Mouse (Mus musculus): ENCODE measurements at regions not wholly inside any gene's neighbourhood (a gene's known extent, or its start where the extent isn't known, plus 50 kb on each side); places are given as distances from the start of the nearest gene placed in this dataset.
A peak's percentile ranks its signal among the peaks of the same experiment; 100 is the strongest.

- Histone ChIP-seq H3K9ac (ENCODE audit: control insufficient read depth, low read depth, low read length, poor library complexity, severe bottlenecking) (no peak overlapping the region), H3K4me3 (ENCODE audit: control insufficient read depth in 1 of 2, insufficient read depth in 1 of 2, low read depth in 2 of 2, low read length in 2 of 2) (peak overlapping the region in 1 of 2 experiments; percentile 35; a peak in 2 of 4 replicates), H3K4me1 (ENCODE audit: control insufficient read depth in 1 of 2, insufficient read depth in 2 of 2, low read length in 2 of 2) (no peaks in the 10 kb centered on the region), H3K36me3 (ENCODE audit: control insufficient read depth in 1 of 2, insufficient read depth in 2 of 2, low read length in 2 of 2) (no peaks in the 10 kb centered on the region), H3K27ac (ENCODE audit: control insufficient read depth, low read depth, low read length) (no peak overlapping the region), H3K79me2 (ENCODE audit: control insufficient read depth, insufficient read depth, low read length, poor library complexity) (no peaks in the 10 kb centered on the region), H3K27me3 (ENCODE audit: control insufficient read depth in 1 of 2, insufficient read depth in 2 of 2, low read length in 2 of 2) (no peaks in the 10 kb centered on the region), H3K9me3 (replicated peaks; ENCODE audit: insufficient read depth, low read length) (no peaks in the 10 kb centered on the region)
- DNase-seq (ENCODE audit: low read depth, low spot score): peak; percentile 71
- TF ChIP-seq SMC3 (IDR thresholded peaks at IDR 0.05; ENCODE audit: low read depth, low read length) (peak; percentile 89), ZC3H11A (IDR thresholded peaks at IDR 0.05; ENCODE audit: low read depth, low read length) (peak; percentile 90), BHLHE40 (IDR thresholded peaks at IDR 0.05; ENCODE audit: borderline replicate concordance, low read depth, low read length) (no peak), RAD21 (IDR thresholded peaks at IDR 0.05; ENCODE audit: low read depth, low read length) (peak; percentile 89), CTCF (IDR thresholded peaks at IDR 0.05 in 2 of 3, conservative IDR thresholded peaks at IDR 0.05 in 1 of 3; ENCODE audit: control insufficient read depth in 1 of 3, insufficient read depth in 1 of 3, low read depth in 2 of 3, low read length in 3 of 3, poor library complexity in 1 of 3, severe bottlenecking in 1 of 3) (peak; percentile 42 to 85 (median 82); a peak in 5 of 6 replicates)
These were observed 204.5 kb downstream of the Dsel start for GRCm38 (mm10) chr1:111660099-111660670.

- H3K36me3 ChIP-seq (ENCODE audit: control insufficient read depth in 1 of 2, insufficient read depth in 2 of 2, low read length in 2 of 2): no peaks in the 10 kb centered on the region
- no peak overlapping the region for H3K27ac ChIP-seq (ENCODE audit: control insufficient read depth, low read depth, low read length)
- no peaks in the 10 kb centered on the region for H3K79me2 ChIP-seq (ENCODE audit: control insufficient read depth, insufficient read depth, low read length, poor library complexity)
- no peak for TF ChIP-seq MYC (IDR thresholded peaks at IDR 0.05; ENCODE audit: low read depth, low read length)
- TF ChIP-seq SMC3 (IDR thresholded peaks at IDR 0.05; ENCODE audit: low read depth, low read length): peak; percentile 67
- TF ChIP-seq CHD1 (IDR thresholded peaks at IDR 0.05; ENCODE audit: low read depth, low read length): no peak
- TF ChIP-seq RAD21 (IDR thresholded peaks at IDR 0.05; ENCODE audit: low read depth, low read length): peak; percentile 75
- TF ChIP-seq ZC3H11A (IDR thresholded peaks at IDR 0.05; ENCODE audit: low read depth, low read length): peak; percentile 68
- TF ChIP-seq CTCF (IDR thresholded peaks at IDR 0.05 in 2 of 3, conservative IDR thresholded peaks at IDR 0.05 in 1 of 3; ENCODE audit: control insufficient read depth in 1 of 3, insufficient read depth in 1 of 3, low read depth in 2 of 3, low read length in 3 of 3, poor library complexity in 1 of 3, severe bottlenecking in 1 of 3): peak in 2 of 3 experiments; percentile 23 to 61; a peak in 3 of 6 replicates
- TF ChIP-seq ETS1 (IDR thresholded peaks at IDR 0.05; ENCODE audit: low read depth, low read length): no peak
- no peak for TF ChIP-seq NELFE (IDR thresholded peaks at IDR 0.05; ENCODE audit: low read depth, low read length)
- no peak for TF ChIP-seq HCFC1 (IDR thresholded peaks at IDR 0.05; ENCODE audit: low read depth, low read length)
- TF ChIP-seq EP300 (IDR thresholded peaks at IDR 0.05; ENCODE audit: low read depth in 1 of 2, low read length in 2 of 2): no peak
- H3K9me3 ChIP-seq (replicated peaks; ENCODE audit: insufficient read depth, low read length): no peaks in the 10 kb centered on the region
- no peaks in the 10 kb centered on the region for H3K4me1 ChIP-seq (ENCODE audit: control insufficient read depth in 1 of 2, insufficient read depth in 2 of 2, low read length in 2 of 2)
- peak; percentile 52 for DNase-seq (ENCODE audit: low read depth, low spot score)
- no peaks in the 10 kb centered on the region for H3K27me3 ChIP-seq (ENCODE audit: control insufficient read depth in 1 of 2, insufficient read depth in 2 of 2, low read length in 2 of 2)
- H3K9ac ChIP-seq (ENCODE audit: control insufficient read depth, low read depth, low read length, poor library complexity, severe bottlenecking): no peak overlapping the region
- H3K4me3 ChIP-seq (ENCODE audit: control insufficient read depth in 1 of 2, insufficient read depth in 1 of 2, low read depth in 2 of 2, low read length in 2 of 2): no peak overlapping the region
These were observed 230.8 kb downstream of the Dsel start for GRCm38 (mm10) chr1:111633860-111634460.

Measured in MEL (cell line).